Mouse (Mus musculus) ES-E14 (cell line): ENCODE measurements at regions not wholly inside any gene's neighbourhood (a gene's known extent, or its start where the extent isn't known, plus 50 kb on each side); places are given as distances from the start of the nearest gene placed in this dataset.

Experiments
- DNase-seq: peaks from one replicate; pipeline ENCODE4 v3.0.0-alpha.2; 2013; ENCODE audit warnings: low read depth, low spot score
- H3K27ac ChIP-seq: 2 replicates; pipeline ENCODE4 v1.5.1; 2012; ENCODE audit warnings: low read depth, mild to moderate bottlenecking, low read length, moderate library complexity, mixed read lengths; ENCODE audit not compliant: poor library complexity, insufficient read depth, severe bottlenecking
- H3K36me3 ChIP-seq: 2 replicates; pipeline ENCODE4 v1.6.1; 2012; ENCODE audit warnings: mild to moderate bottlenecking, low read length, moderate library complexity, mixed read lengths; ENCODE audit not compliant: control insufficient read depth, poor library complexity, insufficient read depth, severe bottlenecking
- H3K4me1 ChIP-seq, 2 experiments: fragments of 150-350 bp in 1 of 2; sonication (generic) in 1 of 2; 2 replicates each; pipeline ENCODE4 v1.6.1; 2012; ENCODE audit warnings: low read length in 2 of 2, mild to moderate bottlenecking in 1 of 2, mixed read lengths in 1 of 2; ENCODE audit not compliant: control insufficient read depth in 2 of 2, insufficient read depth in 2 of 2, poor library complexity in 1 of 2
- H3K4me3 ChIP-seq, 2 experiments: fragments of 150-350 bp in 1 of 2; sonication (generic) in 1 of 2; 2 replicates each; pipeline ENCODE4 v1.5.1; 2012; ENCODE audit warnings: low read length in 2 of 2, low read depth in 1 of 2, mild to moderate bottlenecking in 1 of 2, mixed read lengths in 1 of 2; ENCODE audit not compliant: insufficient read depth in 1 of 2, poor library complexity in 1 of 2, severe bottlenecking in 1 of 2
- H3K9ac ChIP-seq: 2 replicates; pipeline ENCODE4 v1.6.1; 2012; ENCODE audit warnings: low read depth, mild to moderate bottlenecking, low read length, mixed read lengths; ENCODE audit not compliant: poor library complexity, insufficient read depth, severe bottlenecking
- H3K9me3 ChIP-seq: fragments of 150-350 bp; sonication (generic); 2 replicates; pipeline ENCODE4 v1.6.1; 2012; ENCODE audit warnings: low read depth, mild to moderate bottlenecking, low read length; ENCODE audit not compliant: control insufficient read depth, insufficient read depth
- CHD2 ChIP-seq: IDR thresholded peaks from 2 replicates; pipeline ENCODE4 v1.6.1; 2014; ENCODE audit warnings: mild to moderate bottlenecking, low read depth, low read length, inconsistent platforms
- HCFC1 ChIP-seq: IDR thresholded peaks from 2 replicates; pipeline ENCODE4 v1.6.1; 2012; ENCODE audit warnings: low read length, inconsistent platforms, borderline replicate concordance; ENCODE audit not compliant: insufficient read depth
- MAFK ChIP-seq: IDR thresholded peaks from 2 replicates; pipeline ENCODE4 v1.6.1; 2014; ENCODE audit warnings: mild to moderate bottlenecking, low read depth, low read length, inconsistent platforms; ENCODE audit not compliant: insufficient read depth
- ZC3H11A ChIP-seq: IDR thresholded peaks from 2 replicates; pipeline ENCODE4 v1.6.1; 2012; ENCODE audit warnings: low read depth, mild to moderate bottlenecking, inconsistent platforms, low read length, borderline replicate concordance
- ZNF384 ChIP-seq: IDR thresholded peaks from 2 replicates; pipeline ENCODE4 v1.6.1; 2012; ENCODE audit warnings: low read depth, low read length, inconsistent platforms
- in situ Hi-C, 2 experiments: fragments of 600-800 bp; cut with MboI; formaldehyde crosslinking; loops; one replicate each; pipeline ENCODE4 v1.15.1; 2025; ENCODE audit warnings: low sequenced_read_pairs in 2 of 2, inconsistent platforms in 1 of 2; ENCODE audit not compliant: unreplicated experiment in 2 of 2

- no peak for TF ChIP-seq ZNF384
- TF ChIP-seq ZC3H11A = no peak
- TF ChIP-seq MAFK = no peak
- no peak for TF ChIP-seq HCFC1
- TF ChIP-seq CHD2 = no peak
- in situ Hi-C loops = no loop called here
- no peak overlapping the region for H3K9ac ChIP-seq
Observed at GRCm38 (mm10) chr1:186182498-186183203, 65.5 kb upstream of the Lyplal1 start.

GRCm38 (mm10) chr1:186177019-186177418 is 59.9 kb upstream of the Lyplal1 start:
- in situ Hi-C loops = no loop called here
- H3K4me3 ChIP-seq = no peak overlapping the region
- DNase-seq = no peak

More at GRCm38 (mm10) chr1:186182498-186183203, 65.5 kb upstream of the Lyplal1 start:
- no peak overlapping the region for H3K27ac ChIP-seq
- H3K36me3 ChIP-seq = no peaks in the 10 kb centered on the region
- no peaks in the 10 kb centered on the region for H3K4me1 ChIP-seq
- H3K9me3 ChIP-seq = no peaks in the 10 kb centered on the region
- H3K4me3 ChIP-seq = no peak overlapping the region
- DNase-seq = peak; percentile 25

GRCm38 (mm10) chr1:186173472-186174014 is 56.4 kb upstream of the Lyplal1 start:
- no peaks in the 10 kb centered on the region for H3K9me3 ChIP-seq
- no peak overlapping the region for H3K9ac ChIP-seq
- no peak for TF ChIP-seq ZC3H11A
- TF ChIP-seq MAFK = no peak
- no peak for TF ChIP-seq ZNF384
- TF ChIP-seq HCFC1 = no peak
- TF ChIP-seq CHD2 = no peak
- H3K27ac ChIP-seq = no peak overlapping the region
- in situ Hi-C loops = no loop called here
- H3K36me3 ChIP-seq = no peaks in the 10 kb centered on the region
- no peak overlapping the region for H3K4me3 ChIP-seq
- no peak for DNase-seq
- H3K4me1 ChIP-seq = no peaks in the 10 kb centered on the region

More at GRCm38 (mm10) chr1:186177019-186177418, 59.9 kb upstream of the Lyplal1 start:
- no peaks in the 10 kb centered on the region for H3K4me1 ChIP-seq
- TF ChIP-seq CHD2 (no peak), HCFC1 (no peak), ZNF384 (no peak), ZC3H11A (no peak), MAFK (no peak)
- H3K36me3 ChIP-seq = no peaks in the 10 kb centered on the region
- no peak overlapping the region for H3K9ac ChIP-seq
- no peaks in the 10 kb centered on the region for H3K9me3 ChIP-seq
- no peak overlapping the region for H3K27ac ChIP-seq

GRCm38 (mm10) chr1:186171691-186172090 is 54.6 kb upstream of the Lyplal1 start:
- H3K36me3 ChIP-seq = no peaks in the 10 kb centered on the region
- no peaks in the 10 kb centered on the region for H3K9me3 ChIP-seq
- no peak overlapping the region for H3K9ac ChIP-seq
- DNase-seq = no peak
- no peaks in the 10 kb centered on the region for H3K4me1 ChIP-seq
- H3K27ac ChIP-seq = no peak overlapping the region
- TF ChIP-seq CHD2 (no peak), MAFK (no peak), HCFC1 (no peak), ZC3H11A (no peak), ZNF384 (no peak)
- in situ Hi-C loops = no loop called here
- no peak overlapping the region for H3K4me3 ChIP-seq
